Mouse (Mus musculus) stomach, embryonic 14.5 days (tissue): ENCODE data around the gene Gm11444. TPM values are rescaled to one million over a fixed set of nuclear protein-coding genes. Genes with fewer than 3 reads are reported as not detected.

Experiments used
- ATAC-seq: fragments of 200-750 bp; cut with Nextera tagmentation; 2 replicates; pipeline ENCODE4 v1.8.0; 2017; ENCODE audit warnings: low read depth, moderate TSS enrichment; ENCODE audit not compliant: insufficient number of reproducible peaks, insufficient read depth, low FRiP score
- H3K27ac ChIP-seq: fragments of 300-500 bp; sonication (generic); 2 replicates; pipeline ENCODE4 v1.5.1; 2014; ENCODE audit warnings: mild to moderate bottlenecking, low read length, moderate library complexity, mixed read lengths
- H3K27me3 ChIP-seq: fragments of 300-500 bp; sonication (generic); 2 replicates; pipeline ENCODE4 v1.6.1; 2014; ENCODE audit warnings: low read length, control low read depth, mixed read lengths; ENCODE audit not compliant: control insufficient read depth, insufficient read depth
- H3K36me3 ChIP-seq: fragments of 300-500 bp; sonication (generic); 2 replicates; pipeline ENCODE4 v1.6.1; 2014; ENCODE audit warnings: mild to moderate bottlenecking, control low read depth, low read length, moderate library complexity, mixed read lengths; ENCODE audit not compliant: control insufficient read depth, insufficient read depth
- H3K4me1 ChIP-seq: fragments of 300-500 bp; sonication (generic); 2 replicates; pipeline ENCODE4 v1.6.1; 2014; ENCODE audit warnings: low read length, control low read depth, mixed read lengths; ENCODE audit not compliant: control insufficient read depth, insufficient read depth
- H3K4me2 ChIP-seq: fragments of 300-500 bp; sonication (generic); replicated peaks from 2 replicates; pipeline ENCODE4 v1.6.1; 2014; ENCODE audit warnings: low read depth, low read length, control low read depth
- H3K4me3 ChIP-seq: fragments of 300-500 bp; sonication (generic); 2 replicates; pipeline ENCODE4 v1.5.1; 2014; ENCODE audit warnings: low read depth, low read length, control low read depth
- H3K9ac ChIP-seq: fragments of 300-500 bp; sonication (generic); replicated peaks from 2 replicates; pipeline ENCODE4 v1.6.1; 2014; ENCODE audit warnings: low read depth, mild to moderate bottlenecking, control low read depth, low read length, moderate library complexity, mixed read lengths
- H3K9me3 ChIP-seq: fragments of 300-500 bp; sonication (generic); 2 replicates; pipeline ENCODE4 v1.6.1; 2016; ENCODE audit warnings: low read depth, low read length, control low read depth; ENCODE audit not compliant: control insufficient read depth
- WGBS: fragments of 180-500 bp; shearing (Covaris S2); extraction: QIAGEN DNeasy Blood & Tissue Kit; methylation state at CpG from one replicate; pipeline ENCODE4 v1.1.7; 2014; 5-methylcytosine and 5-hydroxymethylcytosine counted together
- polyA plus RNA-seq: library from polyadenylated mRNA; unstranded; fragments of >200 nt; fragmentation: Nextera tagmentation; extraction: Ambion mirVana; gene quantifications from 2 replicates; pipeline ENCODE4 v1.2.1, GENCODE M21; 2014

Gm11444 gene
- polyA plus RNA-seq, 1 experiment from 2014 or later, result not detected

DNA sequence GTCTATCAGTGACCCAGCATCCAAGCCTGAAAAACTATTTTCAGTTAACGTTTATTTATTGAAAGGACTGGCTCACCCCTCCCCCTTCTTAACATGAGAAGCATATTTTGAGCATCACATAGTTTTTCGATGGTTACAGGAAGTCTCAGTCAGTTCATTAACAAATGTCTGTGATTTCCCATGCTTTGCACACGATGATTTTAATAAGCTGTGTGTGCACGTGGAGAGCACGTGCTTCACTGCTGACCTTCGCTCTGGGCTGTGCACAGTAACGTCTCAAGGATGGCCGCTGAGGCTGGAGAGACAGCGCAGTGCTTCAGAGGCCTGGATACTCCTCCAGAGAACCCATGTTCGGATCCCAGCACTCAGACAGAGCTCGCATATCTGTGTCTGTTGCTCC, 42.8 kb downstream of the Gm11444 start:
- 0 out of 2 replicates have a peak, but pooled peaks cover 5% of the 10 kb centered on the region for H3K4me1 ChIP-seq
- no peak overlapping the region for H3K27ac ChIP-seq
- 61% methylated on average over 11 of the region's 11 CpGs for WGBS
- no peaks in the 10 kb centered on the region for H3K36me3 ChIP-seq
- no peaks in the 10 kb centered on the region for H3K9me3 ChIP-seq
- no peak overlapping the region for H3K4me2 ChIP-seq
- no peak overlapping the region for H3K4me3 ChIP-seq
- H3K9ac ChIP-seq, result no peak overlapping the region
- ATAC-seq, result no peak
- no peaks in the 10 kb centered on the region for H3K27me3 ChIP-seq

DNA sequence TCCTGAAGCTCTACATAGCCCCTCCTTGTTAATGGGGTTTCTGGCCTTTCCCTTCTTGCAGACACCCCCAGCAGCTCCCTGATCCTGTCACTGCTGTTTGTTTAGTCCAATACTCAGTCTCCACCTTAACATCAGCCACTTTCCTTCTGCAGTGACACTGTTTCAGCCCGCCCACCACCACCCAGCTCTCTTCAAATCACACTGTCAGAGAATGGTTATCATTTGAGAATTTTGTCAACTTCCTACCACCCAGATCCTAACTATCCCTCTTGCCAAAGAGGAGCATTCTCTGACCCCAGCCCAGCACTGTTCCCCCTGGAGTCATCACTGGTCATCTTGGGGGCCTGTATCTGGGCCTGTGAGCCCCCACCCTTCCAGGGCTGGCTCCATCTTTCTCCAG, 44.4 kb downstream of the Gm11444 start:
- Histone ChIP-seq H3K27ac (no peak overlapping the region), H3K4me1 (0 out of 2 replicates have a peak, but pooled peaks cover 5% of the 10 kb centered on the region), H3K36me3 (no peaks in the 10 kb centered on the region; the same call in 1 of the 2 replicates), H3K27me3 (no peaks in the 10 kb centered on the region), H3K4me3 (no peak overlapping the region), H3K4me2 (no peak overlapping the region), H3K9ac (no peak overlapping the region), H3K9me3 (no peaks in the 10 kb centered on the region)
- no peak for ATAC-seq
- WGBS, result 90% methylated on average over 1 of the region's 1 CpGs

DNA sequence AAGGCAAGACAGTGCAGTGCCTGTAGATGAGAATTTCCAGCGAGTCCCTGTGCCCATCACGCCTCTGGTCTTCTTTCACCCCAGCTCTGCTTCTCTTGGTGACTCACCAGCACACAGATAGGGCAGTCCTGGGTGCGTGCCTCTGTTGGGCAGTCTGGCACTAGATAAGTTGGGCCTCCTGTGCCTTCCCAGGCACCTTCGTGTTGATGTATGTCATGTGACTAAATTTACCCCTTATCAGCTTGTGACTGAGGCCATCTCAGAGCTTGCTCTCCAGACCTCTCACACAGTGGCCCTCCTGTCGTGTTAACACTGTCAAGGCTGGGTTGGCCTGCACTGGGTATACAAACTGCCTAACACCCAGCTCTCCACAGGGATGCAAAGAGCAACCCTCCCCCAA, 46.1 kb downstream of the Gm11444 start:
- 58% methylated on average over 5 of the region's 5 CpGs for WGBS
- Histone ChIP-seq H3K4me1 (0 out of 2 replicates have a peak, but pooled peaks cover 5% of the 10 kb centered on the region), H3K4me2 (no peak overlapping the region), H3K27me3 (no peaks in the 10 kb centered on the region), H3K36me3 (no peaks in the 10 kb centered on the region; the same call in 1 of the 2 replicates), H3K4me3 (no peak overlapping the region), H3K9ac (no peak overlapping the region), H3K27ac (no peak overlapping the region), H3K9me3 (no peaks in the 10 kb centered on the region)
- peak; percentile 81; the same call in 1 of the 2 replicates for ATAC-seq

DNA sequence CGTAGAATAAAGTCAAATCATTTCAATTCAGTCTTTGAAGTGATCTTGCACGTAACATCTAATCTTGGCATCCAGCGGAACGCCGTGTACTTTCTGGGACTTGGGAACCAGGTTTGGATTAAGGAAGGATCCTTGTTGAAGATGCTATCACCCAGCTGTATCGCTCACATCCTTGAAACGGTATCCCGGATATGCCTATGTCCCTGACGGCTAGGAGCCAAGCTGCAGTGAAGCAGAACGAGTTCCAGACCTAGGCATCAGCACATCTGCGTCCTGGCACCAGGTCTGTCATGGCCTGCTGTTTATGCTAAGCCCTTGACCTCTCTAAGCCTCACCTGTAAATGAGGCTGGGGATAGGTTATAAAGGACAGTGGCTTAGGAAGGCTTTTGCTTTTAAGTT, 49.8 kb downstream of the Gm11444 start:
- WGBS, result 70% methylated on average over 11 of the region's 11 CpGs
- H3K9ac ChIP-seq, result no peak overlapping the region
- H3K27me3 ChIP-seq, result no peaks in the 10 kb centered on the region
- no peak for ATAC-seq
- no peak overlapping the region for H3K4me3 ChIP-seq
- no peaks in the 10 kb centered on the region for H3K9me3 ChIP-seq
- H3K4me1 ChIP-seq, result no peaks in the 10 kb centered on the region
- no peaks in the 10 kb centered on the region; the same call in 1 of the 2 replicates for H3K36me3 ChIP-seq
- H3K4me2 ChIP-seq, result no peak overlapping the region
- H3K27ac ChIP-seq, result no peak overlapping the region

DNA sequence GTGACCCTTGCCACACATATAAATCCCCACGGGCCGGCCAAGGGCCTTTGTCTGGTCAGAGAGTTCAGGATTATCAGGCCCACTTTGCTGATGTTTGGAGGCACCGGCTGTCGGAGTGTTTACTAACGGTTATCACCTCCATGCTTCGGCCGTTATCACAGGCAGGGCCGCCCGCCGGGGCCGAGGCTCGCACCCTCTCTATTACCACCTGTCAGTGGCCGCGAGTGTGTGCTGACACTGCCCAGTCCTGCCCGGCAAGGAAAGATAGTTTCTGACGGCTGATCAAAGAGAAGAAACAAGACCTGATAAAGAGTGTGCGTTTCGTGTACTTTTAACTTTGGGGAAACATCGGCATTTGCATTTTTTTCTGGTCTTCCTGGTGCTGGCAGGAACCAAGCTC, 50.3 kb downstream of the Gm11444 start:
- no peaks in the 10 kb centered on the region; the same call in 1 of the 2 replicates for H3K36me3 ChIP-seq
- H3K27me3 ChIP-seq, result no peaks in the 10 kb centered on the region
- no peak overlapping the region for H3K4me2 ChIP-seq
- no peak overlapping the region for H3K9ac ChIP-seq
- H3K27ac ChIP-seq, result no peak overlapping the region
- no peaks in the 10 kb centered on the region for H3K9me3 ChIP-seq
- 14% methylated on average over 19 of the region's 19 CpGs for WGBS
- no peaks in the 10 kb centered on the region for H3K4me1 ChIP-seq
- ATAC-seq, result no peak; the same call in 1 of the 2 replicates
- H3K4me3 ChIP-seq, result no peak overlapping the region

DNA sequence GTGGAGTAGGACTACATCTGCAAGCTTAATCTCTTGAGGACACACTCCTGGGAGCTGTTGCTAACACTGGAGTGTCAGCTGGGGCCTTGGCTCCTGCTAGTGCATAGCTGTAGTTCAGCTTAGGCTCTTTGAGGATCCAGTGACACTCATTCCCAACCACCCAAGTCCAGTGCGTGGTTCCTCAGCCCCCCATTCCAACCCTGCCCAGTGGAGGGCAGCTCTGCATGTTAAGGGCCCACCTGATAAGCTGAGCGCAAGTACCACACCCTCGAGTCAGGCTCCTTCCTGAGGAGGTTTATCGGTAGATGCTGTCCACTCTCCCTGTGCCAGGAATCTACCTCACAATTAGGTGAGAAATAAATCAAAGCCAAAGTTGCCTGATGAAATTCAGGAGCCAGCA, 50.7 kb downstream of the Gm11444 start:
- Histone ChIP-seq H3K4me2 (no peak overlapping the region), H3K27ac (no peak overlapping the region)

More for the DNA sequence above, 50.7 kb downstream of the Gm11444 start:
- no peaks in the 10 kb centered on the region for H3K27me3 ChIP-seq
- 48% methylated on average over 4 of the region's 4 CpGs for WGBS
- no peak overlapping the region for H3K4me3 ChIP-seq
- no peaks in the 10 kb centered on the region for H3K9me3 ChIP-seq
- no peaks in the 10 kb centered on the region for H3K4me1 ChIP-seq
- peak; percentile 59; the same call in 1 of the 2 replicates for ATAC-seq
- no peak overlapping the region for H3K9ac ChIP-seq
- H3K36me3 ChIP-seq, result no peaks in the 10 kb centered on the region; the same call in 1 of the 2 replicates

Other genes with a start within 250 kb of the Gm11444 start
- gene Tbx2, start 17.8 kb downstream of the Gm11444 start, polyA plus RNA-seq, result 5.8 and 6.8 TPM in 2 replicates
- gene Tbx4, start 36.1 kb upstream of the Gm11444 start, polyA plus RNA-seq, result not detected in 2 replicates